Mouse (Mus musculus) hindbrain, embryonic 14.5 days (tissue): ENCODE measurements at regions not wholly inside any gene's neighbourhood (a gene's known extent, or its start where the extent isn't known, plus 50 kb on each side); places are given as distances from the start of the nearest gene placed in this dataset.

Source experiments
- ATAC-seq: fragments of 200-750 bp; cut with Nextera tagmentation; 2 replicates; pipeline ENCODE4 v1.8.0; 2017; ENCODE audit warnings: moderate number of reproducible peaks, mild to moderate bottlenecking, moderate TSS enrichment, moderate library complexity; ENCODE audit not compliant: low FRiP score
- DNase-seq: peaks from one replicate; pipeline ENCODE4 v3.0.0-alpha.2; 2015; ENCODE audit warnings: low spot score
- H3K27ac ChIP-seq: fragments of 300-500 bp; sonication (generic); 2 replicates; pipeline ENCODE4 v1.5.1; 2014; ENCODE audit warnings: mild to moderate bottlenecking, moderate library complexity
- H3K27me3 ChIP-seq: fragments of 300-500 bp; sonication (generic); 2 replicates; pipeline ENCODE4 v1.6.1; 2014; ENCODE audit warnings: mild to moderate bottlenecking, low read length, mixed read lengths; ENCODE audit not compliant: control insufficient read depth, insufficient read depth
- H3K36me3 ChIP-seq: fragments of 300-500 bp; sonication (generic); replicated peaks from 2 replicates; pipeline ENCODE4 v1.6.1; 2014; ENCODE audit not compliant: control insufficient read depth, insufficient read depth
- H3K4me1 ChIP-seq: fragments of 300-500 bp; sonication (generic); replicated peaks from 2 replicates; pipeline ENCODE4 v1.6.1; 2014; ENCODE audit warnings: antibody characterized with exemption, low read length, mixed read lengths; ENCODE audit not compliant: control insufficient read depth, insufficient read depth
- H3K4me2 ChIP-seq: fragments of 300-500 bp; sonication (generic); replicated peaks from 2 replicates; pipeline ENCODE4 v1.6.1; 2014; ENCODE audit warnings: mild to moderate bottlenecking, moderate library complexity
- H3K4me3 ChIP-seq: fragments of 300-500 bp; sonication (generic); replicated peaks from 2 replicates; pipeline ENCODE4 v1.5.1; 2014; ENCODE audit warnings: mild to moderate bottlenecking, low read length
- H3K9ac ChIP-seq: fragments of 300-500 bp; sonication (generic); 2 replicates; pipeline ENCODE4 v1.6.1; 2014
- H3K9me3 ChIP-seq: fragments of 300-500 bp; sonication (generic); 2 replicates; pipeline ENCODE4 v1.6.1; 2016; ENCODE audit warnings: low read length; ENCODE audit not compliant: control insufficient read depth
- WGBS: fragments of 180-500 bp; shearing (Covaris S2); extraction: QIAGEN DNeasy Blood & Tissue Kit; methylation state at CpG from one replicate; pipeline ENCODE4 v1.1.7; 2014; 5-methylcytosine and 5-hydroxymethylcytosine counted together

DNA sequence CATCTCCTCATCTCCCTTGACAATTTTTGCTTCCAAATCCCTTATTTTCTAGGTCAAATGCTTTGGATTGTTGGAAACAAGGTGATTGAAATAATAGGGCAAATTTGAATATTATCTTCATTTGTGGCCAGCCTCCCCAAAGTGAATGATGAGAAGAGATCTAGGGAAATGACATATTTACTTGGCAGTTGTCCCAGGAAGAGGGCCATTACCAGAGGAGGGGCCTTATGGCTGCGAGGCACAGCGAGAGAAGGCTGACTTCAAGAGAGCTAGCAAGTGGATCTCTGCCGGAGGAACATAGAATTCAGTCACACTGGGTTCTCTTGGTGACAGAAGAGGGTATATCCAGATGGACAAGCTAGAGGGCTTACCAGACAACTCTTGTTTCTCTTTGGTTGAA, 390.9 kb downstream of the Rps24 start:
- 68% methylated on average over 3 of the region's 3 CpGs for WGBS
- Histone ChIP-seq H3K9me3 (no peaks in the 10 kb centered on the region), H3K4me1 (peaks cover 4% of the 10 kb centered on the region), H3K27me3 (no peaks in the 10 kb centered on the region), H3K4me2 (no peak overlapping the region), H3K27ac (no peak overlapping the region), H3K36me3 (no peaks in the 10 kb centered on the region), H3K4me3 (no peak overlapping the region), H3K9ac (no peak overlapping the region)
- no peak for DNase-seq
- ATAC-seq = no peak

DNA sequence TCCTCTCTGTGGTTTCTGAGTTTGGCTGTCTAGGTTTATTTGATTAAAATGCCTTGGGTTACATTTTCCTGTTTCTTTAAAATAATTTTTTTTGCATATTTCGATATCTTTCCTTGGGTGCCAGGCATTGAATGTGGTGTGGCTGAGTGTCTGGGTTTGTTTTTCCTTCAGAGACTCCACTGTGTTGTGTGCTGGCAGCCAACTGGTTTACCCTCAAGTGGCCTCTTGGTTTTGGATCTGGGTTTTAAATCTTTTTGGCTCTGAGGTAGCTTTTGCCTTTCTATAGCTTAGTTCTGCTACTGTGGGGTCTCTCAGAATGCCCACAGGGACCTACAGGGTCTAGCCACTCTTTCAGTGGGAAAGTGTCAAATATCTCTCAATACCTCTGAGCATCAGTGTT, 399.2 kb downstream of the Rps24 start:
- H3K36me3 ChIP-seq = no peaks in the 10 kb centered on the region
- ATAC-seq (no peak), DNase-seq (no peak)
- no peak overlapping the region for H3K4me3 ChIP-seq
- no peak overlapping the region for H3K4me2 ChIP-seq
- no peak overlapping the region for H3K9ac ChIP-seq
- H3K9me3 ChIP-seq = no peaks in the 10 kb centered on the region; the same call in 1 of the 2 replicates
- H3K27me3 ChIP-seq = no peaks in the 10 kb centered on the region
- H3K27ac ChIP-seq = no peak overlapping the region
- no peaks in the 10 kb centered on the region for H3K4me1 ChIP-seq
- WGBS = 75% methylated on average over 1 of the region's 1 CpGs

DNA sequence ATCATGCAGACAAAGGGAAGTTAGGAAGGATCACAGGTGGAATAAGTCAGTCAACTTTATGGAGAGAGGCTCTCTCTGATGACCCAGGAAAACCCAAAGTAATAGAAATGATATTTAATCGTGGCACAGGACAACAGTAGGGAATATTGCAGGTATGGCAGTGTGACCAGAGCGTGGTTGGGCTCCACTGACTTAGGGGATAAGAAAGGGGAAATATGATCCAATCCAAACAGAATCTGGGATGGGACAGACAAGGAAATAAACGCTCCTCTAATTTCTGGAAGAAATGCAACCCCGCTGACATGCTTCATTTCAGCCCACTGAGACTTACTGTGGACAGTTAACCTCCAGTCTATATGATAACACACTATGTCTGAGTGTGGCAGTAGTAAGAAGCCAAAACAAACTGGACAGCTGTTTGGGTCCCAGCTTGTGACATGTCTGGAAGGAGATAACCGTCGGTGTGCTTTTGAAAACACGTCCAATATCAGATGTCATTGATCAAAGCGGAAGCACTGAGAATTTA, 400.0 kb downstream of the Rps24 start:
- H3K27ac ChIP-seq = no peak overlapping the region
- no peak overlapping the region for H3K9ac ChIP-seq
- no peaks in the 10 kb centered on the region; the same call in 1 of the 2 replicates for H3K9me3 ChIP-seq
- no peak overlapping the region for H3K4me2 ChIP-seq
- no peaks in the 10 kb centered on the region for H3K27me3 ChIP-seq
- DNase-seq = no peak
- ATAC-seq = no peak
- 87% methylated on average over 8 of the region's 8 CpGs for WGBS
- no peak overlapping the region for H3K4me3 ChIP-seq
- H3K36me3 ChIP-seq = no peaks in the 10 kb centered on the region
- H3K4me1 ChIP-seq = no peaks in the 10 kb centered on the region

DNA sequence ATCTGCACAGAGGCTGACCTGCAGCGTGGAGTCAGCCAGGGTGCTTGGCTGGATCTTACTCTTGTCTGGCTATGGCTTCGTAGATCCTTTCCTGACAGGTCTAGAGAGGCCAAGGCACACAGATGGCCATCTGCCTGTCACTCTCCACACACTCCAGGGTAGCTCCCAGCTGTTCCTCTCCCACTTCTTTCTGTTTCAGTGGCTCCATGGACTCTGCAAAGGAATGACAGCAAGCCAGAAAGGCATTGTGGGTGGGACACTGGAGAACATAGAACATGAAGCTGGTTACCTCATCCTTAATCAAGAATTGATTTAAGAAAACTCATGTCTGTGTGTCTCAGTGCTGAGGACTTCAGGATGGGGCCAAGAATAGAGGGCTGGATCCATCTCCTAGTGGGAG, 403.9 kb downstream of the Rps24 start:
- Histone ChIP-seq H3K4me1 (no peaks in the 10 kb centered on the region), H3K36me3 (no peaks in the 10 kb centered on the region), H3K9me3 (no peaks in the 10 kb centered on the region), H3K27ac (no peak overlapping the region), H3K27me3 (no peaks in the 10 kb centered on the region), H3K9ac (no peak overlapping the region), H3K4me3 (no peak overlapping the region), H3K4me2 (no peak overlapping the region)
- ATAC-seq (no peak), DNase-seq (no peak)
- 62% methylated on average over 2 of the region's 2 CpGs for WGBS

DNA sequence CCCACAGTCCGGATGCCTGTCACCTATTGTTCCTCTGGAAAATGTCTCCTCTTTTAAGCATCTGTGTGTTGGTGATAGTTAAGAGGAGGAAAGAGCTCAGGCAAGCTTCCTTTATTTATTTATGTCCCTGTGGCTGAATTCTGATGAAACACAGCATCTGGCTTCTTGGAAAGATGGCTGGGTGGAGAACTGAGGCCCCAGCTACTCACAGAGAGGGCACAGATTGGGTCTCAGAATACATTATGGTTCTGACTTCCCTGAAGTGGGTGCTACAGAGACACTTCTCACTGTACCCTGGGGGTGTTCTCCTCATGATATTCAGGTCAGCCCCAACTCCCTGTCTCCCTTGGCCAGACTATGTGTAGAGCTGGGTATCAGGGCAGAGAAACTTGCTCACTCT, 408.3 kb downstream of the Rps24 start:
- WGBS = 58% methylated on average over 1 of the region's 1 CpGs
- H3K4me1 ChIP-seq = no peaks in the 10 kb centered on the region

DNA sequence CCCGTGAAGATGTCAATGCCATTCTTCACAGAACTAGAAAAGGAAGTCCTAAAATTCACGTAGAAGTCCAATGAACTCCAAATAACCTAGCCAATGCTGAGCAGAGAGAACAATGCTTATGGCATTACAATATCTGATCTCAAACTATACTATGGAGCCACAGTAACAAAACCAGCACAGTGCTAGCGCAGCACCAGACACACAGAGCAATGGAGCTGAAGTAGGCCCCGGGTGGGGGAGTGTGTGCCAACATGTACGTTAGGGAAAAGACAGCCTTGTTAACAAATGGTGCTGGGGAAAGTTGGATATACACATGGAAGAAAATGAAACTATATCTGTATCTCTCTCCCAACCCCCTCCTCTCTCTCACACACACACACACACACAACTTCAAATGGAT, 409.8 kb downstream of the Rps24 start:
- H3K9me3 ChIP-seq = peaks cover 7% of the 10 kb centered on the region; the same call in 1 of the 2 replicates
- no peak overlapping the region for H3K9ac ChIP-seq
- H3K36me3 ChIP-seq = no peaks in the 10 kb centered on the region
- H3K27me3 ChIP-seq = no peaks in the 10 kb centered on the region
- ATAC-seq (no peak), DNase-seq (no peak)
- no peaks in the 10 kb centered on the region for H3K4me1 ChIP-seq
- 93% methylated on average over 5 of the region's 5 CpGs for WGBS
- H3K27ac ChIP-seq = no peak overlapping the region
- no peak overlapping the region for H3K4me3 ChIP-seq
- H3K4me2 ChIP-seq = no peak overlapping the region

More for the DNA sequence above, 408.3 kb downstream of the Rps24 start:
- ATAC-seq (no peak), DNase-seq (no peak)
- no peak overlapping the region for H3K27ac ChIP-seq
- no peak overlapping the region for H3K9ac ChIP-seq
- H3K27me3 ChIP-seq = no peaks in the 10 kb centered on the region
- H3K4me2 ChIP-seq = no peak overlapping the region
- H3K9me3 ChIP-seq = peaks cover 7% of the 10 kb centered on the region; the same call in 1 of the 2 replicates
- H3K36me3 ChIP-seq = no peaks in the 10 kb centered on the region
- no peak overlapping the region for H3K4me3 ChIP-seq

DNA sequence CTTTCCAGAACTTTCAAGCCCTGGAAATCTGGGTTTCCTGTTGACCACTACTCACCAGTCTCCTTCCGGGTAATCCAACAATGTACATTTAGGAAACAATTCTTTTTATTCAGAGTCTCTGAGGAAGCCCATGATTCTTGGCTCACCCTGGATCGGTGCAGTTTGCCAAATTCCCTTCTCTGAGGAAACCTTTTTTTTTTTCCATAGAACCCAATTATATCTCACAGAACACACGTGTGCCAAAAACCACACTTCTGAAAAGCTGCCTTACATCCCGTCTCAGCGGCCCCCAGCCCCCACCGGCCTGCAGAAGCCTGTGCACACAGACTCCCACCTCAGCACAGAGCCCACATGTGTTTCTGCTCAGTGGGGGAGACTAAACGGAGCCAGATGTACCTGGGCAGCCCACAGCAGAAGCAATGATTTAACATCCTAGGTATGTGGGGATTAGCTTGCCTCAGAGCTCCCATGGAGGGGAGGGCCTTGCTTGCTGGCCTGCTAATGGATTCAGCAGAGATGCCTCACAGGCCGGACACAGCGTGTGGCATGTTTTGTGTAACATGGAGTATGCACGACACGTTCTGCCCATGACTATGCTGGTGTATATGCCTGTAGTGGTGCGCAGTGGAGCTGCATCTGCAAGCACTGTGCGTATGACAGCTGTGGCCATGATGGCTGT, 413.7 kb downstream of the Rps24 start:
- no peak overlapping the region for H3K9ac ChIP-seq
- no peak overlapping the region; the same call in 1 of the 2 replicates for H3K27ac ChIP-seq
- no peaks in the 10 kb centered on the region for H3K36me3 ChIP-seq
- no peak for DNase-seq
- H3K9me3 ChIP-seq = peaks cover 7% of the 10 kb centered on the region; the same call in 1 of the 2 replicates
- no peak for ATAC-seq
- no peaks in the 10 kb centered on the region for H3K27me3 ChIP-seq
- 72% methylated on average over 13 of the region's 13 CpGs for WGBS
- no peaks in the 10 kb centered on the region for H3K4me1 ChIP-seq
- no peak overlapping the region for H3K4me3 ChIP-seq
- no peak overlapping the region for H3K4me2 ChIP-seq

DNA sequence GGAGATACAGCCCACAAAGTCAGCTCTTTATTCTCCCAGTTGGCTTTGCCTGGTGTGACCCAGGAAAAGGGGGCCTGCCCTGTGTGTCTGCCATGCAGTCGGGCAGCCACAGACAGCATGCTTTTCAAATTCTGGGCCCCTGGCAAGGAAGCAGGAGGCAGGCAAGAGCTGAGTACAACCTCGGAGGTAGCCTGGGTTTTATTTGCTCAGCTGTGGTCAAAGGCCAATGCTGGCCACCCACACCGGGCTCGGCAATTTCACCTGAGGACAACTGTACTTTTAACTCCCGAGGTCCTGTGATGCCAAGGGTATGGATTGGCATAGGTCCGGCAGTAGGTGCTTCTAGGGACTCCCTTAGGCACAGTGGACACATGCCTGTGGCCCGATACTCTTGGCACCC, 414.8 kb downstream of the Rps24 start:
- Histone ChIP-seq H3K36me3 (no peaks in the 10 kb centered on the region), H3K27me3 (no peaks in the 10 kb centered on the region), H3K4me2 (no peak overlapping the region), H3K4me1 (no peaks in the 10 kb centered on the region), H3K4me3 (no peak overlapping the region), H3K9me3 (peaks cover under 1% of the 10 kb centered on the region; the same call in 1 of the 2 replicates), H3K9ac (no peak overlapping the region), H3K27ac (no peak overlapping the region)
- 81% methylated on average over 7 of the region's 7 CpGs for WGBS
- no peak for DNase-seq
- ATAC-seq = no peak

DNA sequence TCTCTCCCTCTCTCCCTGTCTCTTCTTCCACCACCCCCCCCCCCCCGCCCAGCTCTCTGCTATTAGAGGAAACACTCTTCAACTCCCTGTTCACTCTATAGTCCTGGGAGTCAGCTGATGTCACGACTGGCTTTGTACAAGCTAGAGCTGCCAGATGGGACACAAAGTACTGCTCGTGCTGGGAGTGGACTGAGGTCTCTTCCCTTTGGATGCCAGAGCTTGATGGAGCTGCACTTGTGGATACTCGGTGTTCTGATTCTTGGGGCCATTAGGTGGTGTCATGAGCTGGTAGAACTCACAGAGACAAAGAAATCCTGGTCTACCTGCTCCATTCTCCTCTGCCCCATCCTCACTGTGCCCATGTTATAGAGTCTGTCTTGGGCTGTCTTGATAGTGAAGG, 415.9 kb downstream of the Rps24 start:
- ATAC-seq (no peak), DNase-seq (no peak)
- Histone ChIP-seq H3K36me3 (no peaks in the 10 kb centered on the region), H3K4me2 (no peak overlapping the region), H3K9ac (no peak overlapping the region), H3K27me3 (no peaks in the 10 kb centered on the region), H3K27ac (no peak overlapping the region), H3K4me1 (no peaks in the 10 kb centered on the region), H3K4me3 (no peak overlapping the region), H3K9me3 (no peaks in the 10 kb centered on the region)
- 13% methylated on average over 3 of the region's 4 CpGs for WGBS
